Mouse (Mus musculus) G1E (cell line): ENCODE results near the gene Hoxd3. TPM values are rescaled to one million over a fixed set of nuclear protein-coding genes. Genes with fewer than 3 reads are reported as not detected.

Experiments
- ATAC-seq: 2 replicates; pipeline ENCODE4 v1.8.0; 2016; ENCODE audit warnings: mild to moderate bottlenecking; ENCODE audit not compliant: insufficient number of reproducible peaks, poor library complexity, low FRiP score, severe bottlenecking; ENCODE audit errors: extremely low read depth
- DNase-seq: peaks from one replicate; pipeline ENCODE4 v3.0.0; 2012; ENCODE audit warnings: low spot score
- H3K27me3 ChIP-seq: 2 replicates; pipeline ENCODE4 v1.6.1; 2012; ENCODE audit warnings: mild to moderate bottlenecking, low read length, inconsistent platforms; ENCODE audit not compliant: insufficient read depth
- H3K36me3 ChIP-seq: replicated peaks from 2 replicates; pipeline ENCODE3; 2012; ENCODE audit warnings: mild to moderate bottlenecking, inconsistent platforms
- H3K4me1 ChIP-seq: 2 replicates; pipeline ENCODE4 v1.6.1; 2012; ENCODE audit warnings: low read depth, low read length, inconsistent platforms, mixed read lengths; ENCODE audit not compliant: insufficient read depth
- H3K4me3 ChIP-seq: 2 replicates; pipeline ENCODE4 v1.5.1; 2012; ENCODE audit warnings: low read depth, mild to moderate bottlenecking, inconsistent platforms, low read length, moderate library complexity, mixed read lengths
- H3K9me3 ChIP-seq: replicated peaks from 2 replicates; pipeline ENCODE4 v1.6.1; 2012; ENCODE audit warnings: inconsistent platforms
- CTCF ChIP-seq: IDR thresholded peaks from 2 replicates; pipeline ENCODE4 v1.5.1; 2012; ENCODE audit warnings: low read depth, low read length, inconsistent platforms, mixed read lengths
- GATA1 ChIP-seq: IDR thresholded peaks from 2 replicates; pipeline ENCODE4 v1.6.1; 2012; ENCODE audit warnings: borderline replicate concordance, low read length, inconsistent platforms, mixed read lengths
- GATA2 ChIP-seq: IDR thresholded peaks from 2 replicates; pipeline ENCODE4 v1.6.1; 2012; ENCODE audit warnings: low read depth, low read length, inconsistent platforms, borderline replicate concordance
- POLR2AphosphoS5 ChIP-seq: IDR thresholded peaks from 2 replicates; pipeline ENCODE4 v1.6.1; 2012; ENCODE audit warnings: low read depth, low read length, inconsistent platforms; ENCODE audit not compliant: insufficient replicate concordance
- TAL1 ChIP-seq: conservative IDR thresholded peaks from 2 replicates; pipeline ENCODE4 v1.6.1; 2012; ENCODE audit warnings: low read depth, low read length, inconsistent platforms, mixed read lengths
- polyA plus RNA-seq: library from polyadenylated mRNA; stranded (reverse); fragments of >175 nt; gene quantifications from 2 replicates; pipeline ENCODE4 v1.2.3, GENCODE M21; 2012
- total RNA-seq, 2 experiments: library from RNA; stranded (forward) in 1 of 2; stranded (reverse) in 1 of 2; fragments of 200-1000 nt in 1 of 2; fragments of >200 nt in 1 of 2; fragmentation: Nextera tagmentation in 1 of 2; gene quantifications; 2 replicates each; pipeline ENCODE4 v1.2.3; 2014 to 2017

Hoxd3 gene
- total and polyA plus RNA-seq, 3 experiments, result 0.17 to 0.75 (median 0.22) TPM

DNA sequence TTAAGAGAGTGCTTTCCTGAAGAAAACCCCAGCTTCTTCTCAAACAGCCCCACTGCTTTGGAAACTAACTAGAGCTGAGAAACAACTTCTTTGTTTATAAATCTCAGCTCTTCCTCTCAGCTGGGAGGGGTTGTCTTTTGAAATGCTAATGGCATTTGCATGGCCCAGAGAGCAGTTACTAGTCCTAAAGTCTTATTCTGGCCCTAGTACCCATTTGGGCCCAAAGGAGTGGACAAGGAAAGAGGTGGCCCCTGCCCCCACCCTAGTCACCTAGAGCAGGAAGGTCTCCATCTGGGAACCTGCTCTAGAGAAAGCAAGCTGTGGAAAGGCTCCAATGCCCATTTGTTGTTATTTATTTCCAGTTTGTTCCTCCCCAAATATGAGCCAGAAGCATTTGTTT, 19.3 kb downstream of the Hoxd3 start:
- peaks cover 7% of the 10 kb centered on the region for H3K4me1 ChIP-seq
- DNase-seq (no peak), ATAC-seq (no peak)
- H3K9me3 ChIP-seq, result no peaks in the 10 kb centered on the region
- TF ChIP-seq POLR2AphosphoS5 (no peak), GATA2 (no peak), GATA1 (no peak), CTCF (no peak), TAL1 (no peak)
- H3K27me3 ChIP-seq, result peaks cover 49% of the 10 kb centered on the region
- H3K36me3 ChIP-seq, result peaks cover 2% of the 10 kb centered on the region
- no peak overlapping the region for H3K4me3 ChIP-seq

DNA sequence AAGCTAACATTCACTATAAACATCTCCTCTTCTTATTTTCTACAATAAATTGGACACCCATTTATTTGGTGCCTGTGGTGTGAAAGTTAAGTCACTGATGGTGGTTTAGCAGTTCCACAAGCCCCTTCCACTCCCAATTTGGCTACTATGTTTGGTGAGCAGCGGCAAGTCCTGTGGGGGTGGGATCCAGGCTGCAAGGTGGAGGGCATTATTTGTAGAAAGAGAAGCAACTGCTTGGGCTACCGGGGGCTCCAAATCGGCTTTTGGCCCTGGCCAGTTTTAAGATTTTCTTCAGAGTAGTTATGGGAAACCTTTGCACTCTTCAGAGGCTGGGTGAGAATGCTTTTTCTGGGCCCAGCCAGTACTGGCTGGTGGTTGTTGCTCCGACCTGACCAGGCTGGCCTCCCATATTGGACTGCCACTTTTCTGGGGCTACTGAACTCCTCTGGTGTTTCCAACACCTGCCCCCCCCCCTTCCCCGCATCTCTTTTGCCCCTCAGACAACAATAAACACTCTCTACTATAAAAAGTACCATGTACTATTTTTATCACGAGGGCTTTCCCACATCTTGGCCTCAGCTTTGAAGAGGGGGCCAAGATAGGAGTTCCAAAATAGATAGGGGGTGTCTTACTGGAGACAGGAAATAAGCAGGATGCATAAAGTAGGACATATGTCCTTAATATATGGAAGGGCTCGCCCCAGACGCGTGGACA, 20.2 kb downstream of the Hoxd3 start:
- Histone ChIP-seq H3K4me3 (no peak overlapping the region), H3K36me3 (peaks cover 2% of the 10 kb centered on the region), H3K9me3 (no peaks in the 10 kb centered on the region), H3K27me3 (peaks cover 56% of the 10 kb centered on the region), H3K4me1 (peaks cover 7% of the 10 kb centered on the region)
- TF ChIP-seq GATA1, result no peak
- no peak for TF ChIP-seq CTCF
- TF ChIP-seq POLR2AphosphoS5, result no peak
- TF ChIP-seq TAL1, result no peak
- TF ChIP-seq GATA2, result no peak
- ATAC-seq (no peak), DNase-seq (no peak)

DNA sequence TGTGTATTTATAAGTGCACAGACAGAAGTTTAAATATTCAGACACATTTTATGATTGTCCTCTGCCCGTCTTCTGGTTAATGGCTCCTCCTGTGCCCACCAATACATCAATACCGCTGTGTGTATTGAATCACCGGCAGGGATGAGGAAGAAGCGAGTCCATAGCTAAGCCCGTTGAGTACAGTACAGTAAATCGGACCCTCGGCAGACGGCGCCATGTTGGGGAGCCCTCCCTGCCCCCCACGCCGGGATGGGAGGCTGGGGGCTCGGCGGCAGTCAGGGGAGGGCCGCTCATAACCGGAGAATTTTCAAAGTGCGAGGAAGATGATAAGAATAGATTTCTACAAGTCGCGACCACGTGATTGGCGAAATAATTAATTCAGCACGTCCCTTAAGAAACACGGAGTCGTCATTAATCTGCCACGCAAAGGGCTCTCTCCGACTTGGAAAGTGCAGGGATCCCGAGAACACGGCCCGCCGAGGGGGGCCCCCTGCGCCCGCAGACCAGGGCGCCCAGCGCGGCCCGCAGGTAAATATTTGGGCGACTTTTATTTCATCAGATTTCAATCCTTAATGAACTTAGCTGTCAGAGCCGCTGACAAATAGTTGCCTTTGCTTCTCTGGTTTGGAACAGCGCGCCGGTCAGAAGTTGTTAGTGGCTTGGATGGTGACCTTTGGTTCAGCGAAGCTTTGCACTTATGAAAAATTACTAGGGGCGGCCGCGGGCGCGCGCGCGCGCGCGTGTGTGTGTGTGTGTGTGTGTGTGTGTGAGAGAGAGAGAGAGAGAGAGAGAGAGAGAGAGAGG, 21.0 kb downstream of the Hoxd3 start:
- no peak overlapping the region; the same call in 1 of the 2 replicates for H3K4me3 ChIP-seq
- no peaks in the 10 kb centered on the region for H3K9me3 ChIP-seq
- peaks cover 60% of the 10 kb centered on the region for H3K27me3 ChIP-seq
- no peaks in the 10 kb centered on the region for H3K36me3 ChIP-seq
- peaks cover 7% of the 10 kb centered on the region for H3K4me1 ChIP-seq
- no peak for DNase-seq
- no peak for ATAC-seq
- TF ChIP-seq TAL1, result no peak
- no peak for TF ChIP-seq GATA1
- TF ChIP-seq POLR2AphosphoS5, result no peak
- no peak for TF ChIP-seq GATA2

DNA sequence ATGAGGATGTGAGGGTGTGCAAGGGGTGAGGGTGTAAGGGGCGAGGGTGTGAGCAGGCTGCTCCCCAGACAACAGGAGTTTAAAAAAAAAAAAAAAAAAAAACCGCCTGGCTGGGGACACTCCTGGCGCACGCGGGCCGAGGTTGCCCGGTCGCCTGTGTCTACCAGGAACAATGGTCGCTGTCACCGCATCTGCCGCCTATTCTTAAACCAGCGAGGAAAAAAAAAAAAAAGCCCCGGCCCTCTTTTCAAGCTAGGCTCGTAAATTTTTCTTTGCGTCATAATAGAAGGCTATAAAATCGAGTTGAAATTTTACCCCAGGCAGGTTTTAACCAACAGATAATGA, 21.6 kb downstream of the Hoxd3 start:
- no peak for TF ChIP-seq CTCF
- TF ChIP-seq GATA1, result no peak
- TF ChIP-seq TAL1, result no peak
- no peak for TF ChIP-seq POLR2AphosphoS5
- no peak for TF ChIP-seq GATA2
- no peak for ATAC-seq
- Histone ChIP-seq H3K27me3 (peaks cover 64% of the 10 kb centered on the region), H3K4me1 (peaks cover 7% of the 10 kb centered on the region), H3K9me3 (no peaks in the 10 kb centered on the region), H3K4me3 (no peak overlapping the region; the same call in 1 of the 2 replicates), H3K36me3 (no peaks in the 10 kb centered on the region)
- DNase-seq, result peak; percentile 30

DNA sequence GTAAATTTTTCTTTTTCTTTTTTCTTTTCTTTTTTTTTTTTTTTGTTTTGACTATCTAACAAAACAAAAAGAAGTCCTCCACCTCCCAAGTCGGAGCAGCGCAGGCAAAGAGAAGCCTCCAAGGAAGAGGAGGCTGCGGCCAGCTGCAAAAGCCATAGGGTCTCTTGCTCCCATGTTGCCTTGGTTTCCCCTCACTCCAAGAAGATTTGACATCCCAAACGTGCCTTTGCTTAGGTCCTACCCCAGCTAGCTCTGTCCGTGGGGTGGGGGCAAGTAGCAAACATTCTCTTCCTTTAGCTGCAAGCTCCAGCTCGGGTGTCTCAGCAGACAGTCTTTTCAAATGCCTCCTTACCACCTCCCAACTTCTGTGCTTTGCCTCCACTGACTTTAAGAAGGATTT, 22.0 kb downstream of the Hoxd3 start:
- Histone ChIP-seq H3K4me3 (no peak overlapping the region), H3K36me3 (no peaks in the 10 kb centered on the region), H3K4me1 (peaks cover 9% of the 10 kb centered on the region), H3K27me3 (peaks cover 67% of the 10 kb centered on the region), H3K9me3 (no peaks in the 10 kb centered on the region)
- DNase-seq (no peak), ATAC-seq (no peak)
- TF ChIP-seq TAL1 (no peak), GATA2 (no peak), CTCF (no peak), POLR2AphosphoS5 (no peak), GATA1 (no peak)

DNA sequence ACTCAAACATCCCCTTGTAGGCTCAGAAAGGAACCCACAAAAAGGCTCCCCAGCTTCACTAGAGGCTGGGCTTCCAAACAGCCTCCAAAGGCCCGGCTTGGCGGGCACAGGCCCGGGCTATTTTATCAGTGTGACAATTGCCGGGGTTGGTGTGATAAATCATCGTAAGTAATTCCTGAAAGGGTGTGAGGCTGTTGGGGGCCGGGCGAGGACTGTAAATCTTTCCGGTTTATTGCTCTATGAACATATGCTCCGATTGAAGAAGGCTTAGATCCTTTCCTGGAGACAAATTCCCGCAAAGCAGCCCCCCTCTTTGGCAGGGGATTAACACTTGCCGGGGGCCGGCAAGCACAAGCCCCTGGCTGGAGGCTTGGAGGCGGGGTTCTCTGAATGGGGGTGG, 22.7 kb downstream of the Hoxd3 start:
- no peak for TF ChIP-seq CTCF
- no peak for TF ChIP-seq GATA2
- no peak for TF ChIP-seq TAL1
- no peak for TF ChIP-seq GATA1
- no peak for TF ChIP-seq POLR2AphosphoS5
- Histone ChIP-seq H3K4me1 (peaks cover 9% of the 10 kb centered on the region), H3K27me3 (peaks cover 74% of the 10 kb centered on the region), H3K9me3 (no peaks in the 10 kb centered on the region), H3K36me3 (no peaks in the 10 kb centered on the region), H3K4me3 (no peak overlapping the region)
- ATAC-seq (no peak), DNase-seq (no peak)
